Comparison of ENCODE assay signal across 16 mouse cellular contexts in genomic region chr5:137756106-137756505, GRCm38 (mm10). TPM values are rescaled to one million over a fixed set of nuclear protein-coding genes. Genes with fewer than 3 reads are reported as not detected.
DNase-seq lines count a peak whose midpoint lies in the region; ATAC-seq lines count a peak whose summit lies in the region.
"Had no signal": no experiment of that assay in that cellular context is flagged by ENCODE, and none has a peak within 500 bp of the region (broad histone marks: within the 10 kb centered on the region; RNA-seq: fewer than 3 reads in every experiment).

No protein-coding gene starts in this region.

- H3K4me1 ChIP-seq in heart, embryonic 12.5 days (replicated peaks) = peaks cover 66% of the 10 kb centered on the region
- peaks cover 27% of the 10 kb centered on the region for H3K4me1 ChIP-seq in midbrain, embryonic 15.5 days
- peaks cover 6% of the 10 kb centered on the region; the same call in 1 of the 2 replicates for H3K4me1 ChIP-seq in midbrain, embryonic 10.5 days

- H3K27ac ChIP-seq in heart, embryonic 12.5 days (ENCODE audit: poor library complexity, severe bottlenecking) = peak overlapping the region; percentile 44
- H3K27ac ChIP-seq in midbrain, embryonic 15.5 days = peak overlapping the region; percentile 15; the same call in 1 of the 2 replicates
- H3K27ac ChIP-seq in midbrain, embryonic 10.5 days (replicated peaks) = no peak overlapping the region
- H3K27ac ChIP-seq: hindbrain, embryonic 10.5 days; intestine, embryonic 15.5 days; kidney, embryonic 15.5 days; liver, embryonic 14.5 days had no signal

- H3K27me3 ChIP-seq in heart, embryonic 12.5 days (replicated peaks) = no peaks in the 10 kb centered on the region
- no peaks in the 10 kb centered on the region for H3K27me3 ChIP-seq in midbrain, embryonic 15.5 days (replicated peaks)
- H3K27me3 ChIP-seq in midbrain, embryonic 10.5 days (ENCODE audit: low read depth, poor library complexity, severe bottlenecking) = no peaks in the 10 kb centered on the region
- H3K27me3 ChIP-seq: intestine, embryonic 15.5 days; kidney, embryonic 15.5 days had no signal

- H3K4me2 ChIP-seq in heart, embryonic 12.5 days = no peak overlapping the region
- no peak overlapping the region for H3K4me2 ChIP-seq in midbrain, embryonic 15.5 days
- H3K4me2 ChIP-seq: intestine, embryonic 15.5 days; kidney, embryonic 15.5 days had no signal

- DNase-seq in cerebellum, postnatal 25 days = peak; percentile 39 to 54
- DNase-seq in cerebellum, adult 8-10 months = no peak
- no peak for DNase-seq in heart, postnatal 25 days (ENCODE audit: low spot score)
- DNase-seq in kidney, adult 11 months = peak; percentile 4
- no peak for DNase-seq in kidney, postnatal 14 days
- DNase-seq in midbrain, embryonic 10.5 days (ENCODE audit: low spot score) = no peak
- DNase-seq: adrenal gland, adult 8-10 months; cerebellum, postnatal 14 days; gastrocnemius, postnatal 14 days; thymus, postnatal 25 days had no signal

- no peak overlapping the region for H3K4me3 ChIP-seq in heart, embryonic 12.5 days
- H3K4me3 ChIP-seq in midbrain, embryonic 15.5 days = no peak overlapping the region
- no peak overlapping the region for H3K4me3 ChIP-seq in midbrain, embryonic 10.5 days
- H3K4me3 ChIP-seq: hindbrain, embryonic 10.5 days; intestine, embryonic 15.5 days; kidney, embryonic 15.5 days had no signal

- H3K9me3 ChIP-seq in heart, embryonic 12.5 days (replicated peaks) = no peaks in the 10 kb centered on the region
- H3K9me3 ChIP-seq in midbrain, embryonic 15.5 days = no peaks in the 10 kb centered on the region
- H3K9me3 ChIP-seq in midbrain, embryonic 10.5 days (replicated peaks) = no peaks in the 10 kb centered on the region
- H3K9me3 ChIP-seq: hindbrain, embryonic 10.5 days; intestine, embryonic 15.5 days; kidney, embryonic 15.5 days had no signal

- ATAC-seq in heart, embryonic 12.5 days (ENCODE audit: insufficient number of reproducible peaks, low FRiP score) = no peak
- no peak for ATAC-seq in midbrain, embryonic 15.5 days (replicated peaks)
- ATAC-seq: intestine, embryonic 15.5 days had no signal

- WGBS in heart, embryonic 12.5 days = 61% methylated on average over 3 of the region's 3 CpGs
- WGBS in midbrain, embryonic 15.5 days = 64% methylated on average over 3 of the region's 3 CpGs
- 91% methylated on average over 3 of the region's 3 CpGs for WGBS in midbrain, embryonic 10.5 days

- H3K9ac ChIP-seq in heart, embryonic 12.5 days = peak overlapping the region; percentile 27; the same call in 1 of the 2 replicates
- H3K9ac ChIP-seq in midbrain, embryonic 15.5 days = no peak overlapping the region
- H3K9ac ChIP-seq: intestine, embryonic 15.5 days; liver, embryonic 14.5 days had no signal

- intact Hi-C loops in heart, postnatal 25 days (cut with DNase I) = loop anchor here (5.0 kb wide), 4 partner anchors 154 to 239 kb away; partner anchors contain the start of genes Epo, Gigyf1, Gnb2 and Mospd3

- peaks cover 83% of the 10 kb centered on the region for H3K36me3 ChIP-seq in heart, embryonic 12.5 days
- H3K36me3 ChIP-seq in midbrain, embryonic 15.5 days (replicated peaks) = no peaks in the 10 kb centered on the region
- peaks cover 78% of the 10 kb centered on the region for H3K36me3 ChIP-seq in midbrain, embryonic 10.5 days

RNA-seq across cellular contexts. Expression of gene Tsc22d4, which starts 10.6 kb away (rescaled TPM):
- 144 and 154 TPM in 2 replicates for polyA plus RNA-seq in heart, embryonic 12.5 days (2016; fragmentation: Nextera tagmentation; extraction: Ambion mirVana)
- 100 to 1,000 TPM; 282 to 288 TPM for total RNA-seq in heart, postnatal 25 days (2021)
- polyA plus RNA-seq in midbrain, embryonic 15.5 days (2015; fragmentation: Nextera tagmentation; extraction: Ambion mirVana) = 58.0 and 59.8 TPM in 2 replicates
- 75.6 and 75.8 TPM in 2 replicates for polyA plus RNA-seq in midbrain, embryonic 10.5 days (2016; fragmentation: Nextera tagmentation; extraction: Ambion mirVana)

RNA-seq across cellular contexts. Expression of gene Nyap1, which starts 14.7 kb away (rescaled TPM):
- polyA plus RNA-seq in heart, embryonic 12.5 days (2016; fragmentation: Nextera tagmentation; extraction: Ambion mirVana) = 1.2 and 1.7 TPM in 2 replicates
- under 1 TPM; 0.98 to 0.99 TPM for total RNA-seq in heart, postnatal 25 days (2021)
- polyA plus RNA-seq in midbrain, embryonic 15.5 days (2015; fragmentation: Nextera tagmentation; extraction: Ambion mirVana) = 58.6 and 61.2 TPM in 2 replicates
- polyA plus RNA-seq in midbrain, embryonic 10.5 days (2016; fragmentation: Nextera tagmentation; extraction: Ambion mirVana) = 5.1 and 8.4 TPM in 2 replicates

RNA-seq across cellular contexts. Expression of gene Ppp1r35, which starts 22.5 kb away (rescaled TPM):
- polyA plus RNA-seq in heart, embryonic 12.5 days (2016; fragmentation: Nextera tagmentation; extraction: Ambion mirVana) = 28.0 and 31.8 TPM in 2 replicates
- 10 to 100 TPM; 11.1 to 13.4 TPM for total RNA-seq in heart, postnatal 25 days (2021)
- 37.3 and 45.0 TPM in 2 replicates for polyA plus RNA-seq in midbrain, embryonic 15.5 days (2015; fragmentation: Nextera tagmentation; extraction: Ambion mirVana)
- polyA plus RNA-seq in midbrain, embryonic 10.5 days (2016; fragmentation: Nextera tagmentation; extraction: Ambion mirVana) = 62.6 and 63.9 TPM in 2 replicates

RNA-seq across cellular contexts. Expression of gene Mepce, which starts 31.3 kb away (rescaled TPM):
- 8.8 and 11.0 TPM in 2 replicates for polyA plus RNA-seq in heart, embryonic 12.5 days (2016; fragmentation: Nextera tagmentation; extraction: Ambion mirVana)
- 10 to 100 TPM; 20.6 to 29.3 TPM for total RNA-seq in heart, postnatal 25 days (2021)
- polyA plus RNA-seq in midbrain, embryonic 15.5 days (2015; fragmentation: Nextera tagmentation; extraction: Ambion mirVana) = 10.7 and 10.8 TPM in 2 replicates
- polyA plus RNA-seq in midbrain, embryonic 10.5 days (2016; fragmentation: Nextera tagmentation; extraction: Ambion mirVana) = 11.7 and 12.5 TPM in 2 replicates

RNA-seq across cellular contexts. Expression of gene Zcwpw1, which starts 31.5 kb away (rescaled TPM):
- polyA plus RNA-seq in heart, embryonic 12.5 days (2016; fragmentation: Nextera tagmentation; extraction: Ambion mirVana) = 10.9 and 11.4 TPM in 2 replicates
- total RNA-seq in heart, postnatal 25 days (2021) = under 1 TPM; 0.57 to 0.89 TPM
- 10.5 and 11.9 TPM in 2 replicates for polyA plus RNA-seq in midbrain, embryonic 15.5 days (2015; fragmentation: Nextera tagmentation; extraction: Ambion mirVana)
- 13.8 and 16.1 TPM in 2 replicates for polyA plus RNA-seq in midbrain, embryonic 10.5 days (2016; fragmentation: Nextera tagmentation; extraction: Ambion mirVana)

Comparison
In these comparisons a context has a peak if more than half of its experiments do, and no peak if none do; other contexts are left out.
1. DNase-seq: peak in cerebellum, postnatal 25 days (2 of 2) and kidney, adult 11 months (single experiment); none in cerebellum, adult 8-10 months (single experiment), heart, postnatal 25 days (single experiment), kidney, postnatal 14 days (single experiment) and midbrain, embryonic 10.5 days (single experiment).